Mouse (Mus musculus) gastrocnemius, adult 18-20 months (tissue): Measurements from ENCODE around the gene Arcn1. TPM values are rescaled to one million over a fixed set of nuclear protein-coding genes. Genes with fewer than 3 reads are reported as not detected.
A peak's percentile ranks its signal among the peaks of the same experiment; 100 is the strongest.
"Not testable (repeated sequence)": the region's sequence is repeated elsewhere in the genome, so short reads cannot be mapped to it uniquely, and the experiment has no call there.

Experiments
- DNase-seq: peaks from one replicate; pipeline ENCODE4 v3.0.0; 2021; ENCODE audit warnings: low spot score
- long read RNA-seq, 2 experiments: library from polyadenylated mRNA; stranded (forward); transcript quantifications; one replicate each; pipeline ENCODE4 v2.0.0; 2021
- total RNA-seq, 2 experiments: library from RNA; stranded (reverse); gene quantifications; 2 replicates each; pipeline ENCODE4 v1.2.3; 2021

The Arcn1 gene
- 10 to 100 TPM; 70.7 to 81.5 TPM for total RNA-seq
- long read RNA-seq, experiment 1, full-length matches to known transcripts, result 115 of 128 reads
- long read RNA-seq, experiment 1, partial matches to known transcripts, result 8 of 128 reads
- long read RNA-seq, experiment 1, other reads (novel, unspliced or antisense), result 5 of 128 reads
- long read RNA-seq, experiment 2, full-length matches to known transcripts, result 87 of 92 reads
- long read RNA-seq, experiment 2, partial matches to known transcripts, result 1 of 92 reads
- long read RNA-seq, experiment 2, other reads (novel, unspliced or antisense), result 4 of 92 reads

DNA sequence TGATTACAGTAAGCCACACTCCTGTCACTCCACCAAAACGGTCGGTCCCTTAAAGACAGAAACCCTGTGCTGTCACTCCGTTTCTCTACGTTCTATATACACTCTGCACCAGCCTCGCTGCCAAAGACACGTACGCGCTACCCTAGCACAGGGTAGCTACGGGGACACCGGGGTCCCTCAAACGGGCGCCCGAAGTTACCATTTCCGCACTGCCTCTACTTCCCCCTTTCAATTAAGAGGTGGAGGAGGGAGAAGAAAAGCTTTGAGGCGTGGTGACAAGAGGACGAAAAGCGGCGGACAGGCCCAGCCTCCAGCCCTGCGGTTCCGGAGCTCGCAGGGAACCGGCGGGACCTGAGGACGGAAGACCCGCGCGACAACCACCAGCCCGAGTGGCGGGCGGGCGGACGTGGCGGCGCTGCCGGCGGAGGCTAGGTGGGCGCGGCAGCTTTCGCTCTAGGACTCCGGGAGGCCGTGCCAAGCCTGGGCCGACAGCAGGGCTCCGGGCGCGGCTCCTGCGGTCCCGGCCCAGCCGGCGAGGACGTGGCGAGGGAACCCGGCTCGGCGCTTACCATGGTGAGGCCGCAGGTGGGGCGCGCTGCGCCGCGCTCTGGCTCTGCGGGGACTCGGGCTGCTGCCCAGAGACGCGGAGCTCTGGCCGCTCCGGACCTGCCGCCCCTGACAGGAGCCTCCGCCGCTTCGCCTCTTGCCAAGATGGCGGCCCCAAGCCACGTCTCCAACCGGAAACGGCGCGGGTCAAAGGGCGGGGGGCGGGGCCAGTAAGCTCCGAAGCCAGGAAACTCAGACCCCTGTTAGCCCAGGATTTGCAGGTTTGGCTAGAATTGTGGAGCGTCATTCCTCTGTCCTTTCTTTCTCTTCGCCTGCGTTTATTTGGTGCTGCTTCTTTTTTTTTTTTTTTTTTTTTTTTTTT, at the start of gene Arcn1, which contains the start of gene Ift46:
TSS of gene Arcn1 (minus strand) at position 745 of the 928 bp plus-strand sequence.
TSS of gene Ift46 (plus strand) at position 808 of the 928 bp plus-strand sequence.
- DNase-seq, result peak; percentile 76

- no peak for DNase-seq
These were observed 46.5 kb upstream of the Arcn1 start for GRCm38 (mm10) chr9:44814179-44814578.

DNA sequence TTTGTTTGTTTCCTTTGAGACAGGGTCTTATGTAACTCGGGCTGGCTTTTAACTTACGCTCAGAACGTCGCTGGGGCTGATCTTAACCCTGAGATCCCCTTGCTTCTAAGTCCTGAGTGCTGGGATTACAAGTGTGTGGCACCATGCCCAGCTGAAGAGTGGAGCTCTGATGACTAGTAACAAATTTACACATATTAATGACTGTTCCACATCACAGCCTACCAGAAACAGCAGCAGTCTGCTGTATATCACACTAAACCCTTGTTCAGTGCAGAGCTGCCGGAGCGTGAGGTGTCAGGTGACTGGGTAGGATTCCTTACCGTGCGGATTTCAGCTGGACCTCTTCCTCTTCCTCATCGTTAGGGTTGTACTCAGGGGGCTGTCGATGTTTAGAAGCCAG, 42.7 kb upstream of the Arcn1 start:
- no peak for DNase-seq

DNA sequence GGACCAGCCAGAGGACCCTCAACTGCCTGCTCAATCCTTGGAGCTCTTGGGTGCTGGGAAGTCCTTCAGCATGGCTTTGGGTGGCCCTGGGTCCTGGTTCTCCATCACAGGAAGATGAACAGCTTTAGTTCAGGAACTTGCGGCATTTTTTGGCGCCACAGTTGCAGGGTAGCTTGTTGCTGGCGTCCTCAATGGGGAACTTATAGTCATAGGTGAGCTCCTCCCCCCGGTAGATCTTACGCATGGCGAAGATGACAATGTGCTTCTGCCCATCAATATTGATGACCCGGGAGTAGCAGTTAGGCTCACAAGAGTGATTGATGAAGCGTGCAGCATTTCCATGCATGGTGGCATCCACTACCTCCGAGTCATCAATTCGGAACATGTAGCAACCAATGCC, 40.1 kb upstream of the Arcn1 start:
- DNase-seq, result no peak

- no peak for DNase-seq
These were observed 39.5 kb upstream of the Arcn1 start for GRCm38 (mm10) chr9:44807141-44807540.

DNA sequence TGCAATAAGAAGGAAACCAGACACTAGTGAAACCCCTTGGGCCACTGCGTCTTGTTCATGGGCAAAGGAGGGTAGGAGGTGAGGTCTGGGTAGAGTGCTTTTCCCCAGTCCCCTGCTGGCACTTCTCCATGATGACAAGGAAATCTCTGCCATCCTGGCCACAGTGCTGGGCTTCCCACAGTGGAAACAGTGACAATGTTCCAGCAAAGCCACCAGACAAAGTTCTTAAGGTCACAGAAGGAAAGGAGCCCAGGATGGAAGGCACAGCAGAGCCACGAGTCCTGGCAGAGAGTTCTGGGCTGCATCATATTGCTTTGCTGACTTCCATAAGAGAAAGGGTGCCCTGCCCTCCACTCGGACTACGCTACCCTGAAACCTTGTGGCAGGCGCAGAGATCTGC, 37.9 kb upstream of the Arcn1 start:
- no peak for DNase-seq

GRCm38 (mm10) chr9:44804678-44805077, 37.0 kb upstream of the Arcn1 start:
- no peak for DNase-seq

DNA sequence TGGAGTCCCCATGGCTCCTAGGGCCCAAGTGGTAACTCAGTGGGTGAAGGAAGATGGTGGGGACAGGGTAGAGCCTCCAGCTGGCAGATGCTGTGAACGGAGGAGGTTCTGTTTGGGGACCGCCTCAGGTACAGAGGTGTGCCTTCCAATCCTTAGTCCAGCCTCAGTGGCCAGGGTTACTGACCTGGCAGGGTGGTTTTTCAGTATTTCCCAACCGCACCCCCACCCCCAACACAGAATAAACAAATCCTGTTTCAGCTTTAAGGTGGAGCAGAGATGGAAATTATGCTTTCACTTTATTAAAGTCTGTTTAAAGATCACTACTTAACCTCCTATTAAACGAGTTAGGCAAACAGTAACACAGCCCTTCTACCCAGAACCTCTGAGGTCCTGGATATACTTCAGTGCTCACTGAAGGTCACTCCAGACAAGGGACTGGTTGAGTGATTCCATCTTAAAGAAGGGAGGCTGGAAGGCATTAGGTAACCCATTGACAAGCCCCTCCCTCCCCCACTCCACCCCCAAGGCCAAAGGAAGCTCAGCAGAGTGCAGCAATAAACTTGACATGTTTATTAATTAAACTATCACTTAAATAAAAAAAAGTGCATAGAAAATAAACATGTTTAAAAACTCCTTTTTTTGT, 35.3 kb upstream of the Arcn1 start, which contains the start of gene Ttc36:
TSS of gene Ttc36 (minus strand) at position 265 of the 643 bp plus-strand sequence.
- no peak for DNase-seq

GRCm38 (mm10) chr9:44801669-44802068, 34.0 kb upstream of the Arcn1 start:
- no peak for DNase-seq

GRCm38 (mm10) chr9:44799958-44800324, 32.3 kb upstream of the Arcn1 start:
- DNase-seq, result no peak

DNA sequence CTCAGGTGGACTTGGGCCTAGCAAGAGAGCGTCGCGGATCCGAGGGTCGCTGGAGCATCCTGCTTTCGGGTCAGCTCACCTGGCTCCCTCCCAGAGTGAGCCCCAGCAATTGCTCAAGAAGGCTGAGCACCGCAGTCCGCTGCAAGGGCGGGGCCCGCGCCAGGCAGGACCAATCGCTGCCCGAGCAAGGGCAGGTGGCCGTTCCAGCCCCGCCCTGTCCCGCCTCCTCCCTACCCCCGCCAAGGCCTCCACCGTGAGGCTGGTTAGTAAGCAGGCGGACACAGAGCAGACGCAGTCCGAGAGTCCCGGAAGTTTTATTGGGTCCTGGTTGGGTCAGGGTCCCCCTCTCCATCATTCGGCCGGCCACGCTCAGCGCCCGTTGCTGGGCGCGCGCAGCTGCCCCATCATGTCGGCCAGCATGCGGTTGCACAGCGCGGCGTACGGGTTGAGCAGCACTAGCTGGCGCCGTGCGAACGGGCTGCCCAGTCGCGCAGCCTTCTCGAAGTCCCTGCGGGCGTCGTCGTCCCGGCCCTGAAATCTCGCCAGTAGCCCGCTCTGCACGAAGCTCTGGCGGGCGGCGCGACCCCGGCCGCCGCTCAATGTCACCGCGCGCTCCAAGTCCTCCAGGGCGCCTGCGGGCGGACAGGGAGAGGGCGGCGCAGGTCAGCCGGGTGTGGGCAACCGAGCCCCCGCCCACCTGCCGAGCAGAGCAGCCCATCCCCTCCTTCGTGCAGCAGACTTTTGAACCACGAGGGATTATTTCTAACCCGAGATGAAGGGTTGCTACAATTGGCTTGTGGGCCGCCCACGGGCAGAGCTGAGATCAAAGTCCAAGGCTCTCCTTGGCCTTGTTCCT, 31.7 kb upstream of the Arcn1 start, which contains the start of gene Tmem25:
TSS of gene Tmem25 (minus strand) at position 206 of the 856 bp plus-strand sequence.
- peak; percentile 83 for DNase-seq

DNA sequence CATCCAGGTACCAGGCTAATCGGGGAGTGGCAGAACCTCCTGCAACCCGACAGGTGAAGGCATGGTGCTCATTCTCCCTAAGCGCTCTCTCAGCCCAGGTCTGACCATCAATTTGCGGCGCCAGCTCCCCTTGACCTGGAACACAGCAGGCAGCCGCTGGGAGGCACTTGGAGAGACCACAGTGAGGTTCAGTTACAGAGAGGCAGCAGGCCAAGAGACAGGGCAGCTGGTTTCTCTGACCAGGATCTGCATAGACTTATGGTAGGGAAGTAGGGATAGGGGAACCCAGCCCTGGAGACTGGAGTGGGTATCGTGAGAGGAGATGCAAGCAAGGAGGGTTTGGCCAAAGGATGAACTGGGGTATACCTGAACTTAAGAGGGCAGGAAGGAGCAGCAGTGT, 30.7 kb upstream of the Arcn1 start:
- peak; percentile 69 for DNase-seq

GRCm38 (mm10) chr9:44792842-44793241, 25.2 kb upstream of the Arcn1 start:
- DNase-seq, result no peak

DNA sequence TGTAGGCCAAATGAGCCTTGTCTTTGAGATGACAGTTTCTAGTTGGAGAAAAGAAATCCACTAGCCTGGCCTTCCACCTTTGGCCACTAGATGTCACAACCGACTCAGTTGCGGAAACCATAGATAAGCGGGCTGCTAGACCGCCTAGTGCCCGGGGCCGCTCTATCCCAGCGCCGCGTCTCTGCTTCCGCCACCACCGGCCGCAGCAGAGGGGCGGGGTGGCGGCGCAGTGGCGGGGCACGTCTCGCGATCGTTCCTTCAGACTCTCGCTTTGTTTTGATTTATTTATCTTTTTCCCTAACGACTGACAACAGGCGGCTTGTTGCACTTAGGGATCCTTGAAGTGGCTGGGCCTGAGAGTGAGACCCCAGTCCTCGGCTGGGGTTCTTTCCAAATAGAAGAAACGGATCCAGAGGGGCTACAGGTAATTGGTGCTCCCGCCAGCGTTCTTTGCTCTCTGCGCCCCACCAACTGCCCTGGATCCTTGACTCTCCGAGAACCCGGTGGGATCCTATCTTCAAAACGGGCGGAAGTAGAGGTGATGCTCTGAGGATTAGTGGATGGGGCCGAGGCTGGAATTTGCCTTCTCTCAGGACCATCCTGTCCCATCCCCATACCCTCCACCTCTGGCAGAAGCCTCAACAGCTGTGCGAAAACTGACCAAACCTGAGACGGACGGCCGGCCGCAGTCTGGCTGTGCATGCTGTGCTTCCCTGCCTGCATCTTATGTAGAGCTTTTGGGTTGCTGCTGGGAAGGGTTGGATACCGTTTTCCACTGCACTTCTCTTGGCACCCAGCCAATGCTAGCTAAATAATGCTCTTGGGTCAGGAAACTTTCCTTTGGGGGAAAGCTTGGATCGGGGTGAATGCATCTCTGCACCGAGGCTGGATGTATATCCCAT, 5.4 kb upstream of the Arcn1 start:
- peak; percentile 93 for DNase-seq

- DNase-seq, result no peak
These were observed 4.7 kb upstream of the Arcn1 start for GRCm38 (mm10) chr9:44772392-44772749.

DNA sequence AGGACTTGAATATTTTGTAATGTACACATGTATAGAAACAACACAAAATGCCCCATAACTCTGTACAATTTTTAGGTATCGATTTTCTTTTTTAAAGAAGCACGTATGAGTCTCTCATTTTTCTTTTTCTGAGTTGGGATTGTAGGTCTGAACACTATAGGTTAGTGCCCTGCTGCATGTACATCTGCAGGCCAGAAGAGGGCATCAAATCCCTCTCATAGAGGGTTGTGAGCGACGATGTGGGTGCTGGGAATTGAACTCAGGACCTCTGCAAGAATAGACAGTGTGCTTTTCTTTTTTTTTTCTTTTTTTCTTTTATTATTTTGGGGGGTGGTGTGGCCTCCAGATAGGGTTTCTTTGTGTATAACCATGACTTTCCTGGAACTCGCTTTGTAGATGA, 3.7 kb upstream of the Arcn1 start:
- no peak for DNase-seq

- DNase-seq, result not testable (repeated sequence)
These were observed 367 bp upstream of the Arcn1 start for GRCm38 (mm10) chr9:44768029-44768394.

DNA sequence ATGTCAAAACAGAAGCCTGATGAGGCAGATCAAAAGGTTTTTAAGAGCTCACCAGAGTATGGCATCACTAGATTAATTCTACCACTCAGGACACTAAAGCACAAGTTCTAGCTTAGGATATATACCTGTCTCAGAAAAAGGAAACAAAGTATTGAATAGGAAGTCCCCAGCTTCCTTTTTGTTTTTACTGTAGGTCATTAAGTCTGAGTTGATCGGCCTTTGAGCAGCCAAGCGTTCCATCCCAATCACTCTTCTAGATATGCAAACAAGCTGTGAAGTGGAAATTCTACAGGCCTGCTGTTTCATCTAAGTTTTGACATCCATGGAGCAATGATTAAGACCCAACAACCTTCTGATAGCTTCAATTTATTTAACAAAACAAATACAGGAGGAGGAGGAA, 6.8 kb downstream of the Arcn1 start:
- no peak for DNase-seq

- peak; percentile 66 for DNase-seq
These were observed 19.2 kb downstream of the Arcn1 start for GRCm38 (mm10) chr9:44748473-44748872.

GRCm38 (mm10) chr9:44747341-44747740, 20.3 kb downstream of the Arcn1 start:
- DNase-seq, result no peak
